Comparison of ENCODE assay signal across 24 mouse cellular contexts in genomic region chr13:15054705-15055104, GRCm38 (mm10).
"Had no signal": no experiment of that assay in that cellular context is flagged by ENCODE, and none has a peak within 500 bp of the region (broad histone marks: within the 10 kb centered on the region; RNA-seq: fewer than 3 reads in every experiment).

No protein-coding gene starts in this region.

- H3K27me3 ChIP-seq: liver, embryonic 15.5 days; lung, embryonic 15.5 days; midbrain, embryonic 12.5 days; neural tube, embryonic 13.5 days; neural tube, embryonic 15.5 days; stomach, embryonic 15.5 days had no signal

- H3K27ac ChIP-seq: liver, embryonic 15.5 days; lung, embryonic 15.5 days; macrophage; midbrain, embryonic 10.5 days; midbrain, embryonic 12.5 days; neural tube, embryonic 13.5 days; neural tube, embryonic 15.5 days; stomach, embryonic 15.5 days had no signal

- H3K9ac ChIP-seq: liver, embryonic 15.5 days; liver, postnatal 0 days; lung, embryonic 15.5 days; midbrain, embryonic 12.5 days; neural tube, embryonic 13.5 days; neural tube, embryonic 15.5 days; stomach, embryonic 15.5 days had no signal

- DNase-seq: liver, postnatal 0 days; lung, adult 2 months; lung, postnatal 14 days; lung, postnatal 36 days; midbrain, embryonic 14.5 days; retina, postnatal 1 day; right cerebral cortex, adult 18-20 months; right cerebral cortex, postnatal 25 days; right cerebral cortex, postnatal 4 days; spleen, adult 18-20 months; thymus, adult 2 months; thymus, postnatal 25 days; thymus, postnatal 4 days had no signal

- H3K4me2 ChIP-seq: liver, embryonic 15.5 days; lung, embryonic 15.5 days; midbrain, embryonic 12.5 days; neural tube, embryonic 13.5 days; neural tube, embryonic 15.5 days; stomach, embryonic 15.5 days had no signal

- H3K36me3 ChIP-seq: liver, embryonic 15.5 days; lung, embryonic 15.5 days; midbrain, embryonic 10.5 days; midbrain, embryonic 12.5 days; neural tube, embryonic 13.5 days; neural tube, embryonic 15.5 days; stomach, embryonic 15.5 days had no signal

- H3K4me3 ChIP-seq: liver, embryonic 15.5 days; lung, embryonic 15.5 days; midbrain, embryonic 10.5 days; midbrain, embryonic 12.5 days; myocyte; neural tube, embryonic 13.5 days; neural tube, embryonic 15.5 days; stomach, embryonic 15.5 days had no signal

- H3K4me1 ChIP-seq: liver, embryonic 15.5 days; lung, embryonic 15.5 days; midbrain, embryonic 12.5 days had no signal

- ATAC-seq: liver, postnatal 0 days; lung, postnatal 0 days; midbrain, embryonic 16.5 days had no signal

- H3K9me3 ChIP-seq: liver, embryonic 15.5 days; lung, embryonic 15.5 days; midbrain, embryonic 10.5 days; midbrain, embryonic 12.5 days; neural tube, embryonic 13.5 days; neural tube, embryonic 15.5 days; stomach, embryonic 15.5 days had no signal
